Mouse (Mus musculus): ENCODE data around the gene Cyb5d1.
"Not testable (repeated sequence)": the region's sequence is repeated elsewhere in the genome, so short reads cannot be mapped to it uniquely, and the experiment has no call there.

Cyb5d1 gene

DNA sequence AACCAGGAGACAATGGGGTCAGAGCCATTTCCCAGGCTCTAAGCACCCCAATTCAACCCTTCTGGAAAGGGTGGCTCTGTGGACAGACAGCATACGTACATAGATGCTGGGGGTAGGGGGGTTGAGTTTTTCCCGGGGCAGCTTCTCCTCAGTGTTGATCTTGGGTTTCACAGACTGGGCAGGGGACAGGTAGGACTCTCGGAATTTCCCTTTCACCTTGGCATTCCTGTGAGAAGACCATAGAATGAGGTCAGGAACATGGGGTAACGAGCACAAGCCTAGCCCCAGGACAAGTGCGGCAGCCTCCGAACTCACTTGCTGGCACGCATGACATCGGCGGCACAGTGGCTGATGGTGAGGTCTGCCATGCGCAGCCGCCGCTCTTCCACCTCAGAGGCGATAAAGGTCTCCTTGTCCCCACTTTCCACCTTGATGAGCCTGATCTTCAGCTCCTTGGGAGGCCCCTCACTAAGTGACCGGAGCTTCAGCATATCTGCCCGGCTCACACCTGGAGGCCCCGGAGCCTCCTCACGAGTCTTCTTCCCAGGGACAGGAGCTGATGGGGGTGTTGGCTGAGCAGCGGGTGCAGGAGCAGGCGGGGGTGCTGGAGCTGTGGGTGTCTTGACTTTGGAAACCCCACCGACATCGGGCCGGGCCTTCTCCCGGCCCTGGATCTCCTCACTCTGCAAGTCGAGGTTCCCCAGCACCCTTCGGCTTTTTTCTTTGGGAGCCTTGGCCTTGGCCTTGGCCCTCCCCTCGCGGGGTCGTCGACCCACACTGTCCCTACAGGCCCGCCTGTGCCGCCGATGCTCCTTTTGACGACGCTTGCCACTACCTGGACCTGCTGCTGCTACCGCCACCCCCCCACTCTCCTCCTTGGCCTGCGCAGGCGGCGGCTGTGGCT lies 8.5 kb upstream of the Cyb5d1 start:
- DNase-seq (ENCODE audit: low spot score in 2 of 2), result no peak

DNA sequence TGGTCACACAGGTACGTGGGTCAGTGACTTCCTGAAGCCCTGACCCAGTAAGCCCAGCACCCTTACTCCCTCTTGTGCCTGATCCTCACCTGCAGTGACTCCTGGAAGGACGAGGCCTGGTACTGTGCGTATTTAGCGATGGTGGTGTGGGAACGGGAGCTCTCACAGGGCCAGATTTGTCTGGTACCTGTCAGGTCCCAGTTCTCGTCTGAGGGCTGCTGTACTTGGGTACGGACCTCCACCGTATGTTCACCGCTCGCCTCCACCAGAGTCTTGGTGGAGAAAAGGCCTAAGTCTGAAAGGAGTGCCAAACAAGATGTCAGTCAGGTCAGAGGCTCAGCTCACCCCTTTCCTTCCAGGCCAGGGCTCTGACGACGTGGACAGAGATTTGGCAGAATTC lies 6.6 kb upstream of the Cyb5d1 start:
- no peak for DNase-seq (ENCODE audit: low spot score in 2 of 2)

DNA sequence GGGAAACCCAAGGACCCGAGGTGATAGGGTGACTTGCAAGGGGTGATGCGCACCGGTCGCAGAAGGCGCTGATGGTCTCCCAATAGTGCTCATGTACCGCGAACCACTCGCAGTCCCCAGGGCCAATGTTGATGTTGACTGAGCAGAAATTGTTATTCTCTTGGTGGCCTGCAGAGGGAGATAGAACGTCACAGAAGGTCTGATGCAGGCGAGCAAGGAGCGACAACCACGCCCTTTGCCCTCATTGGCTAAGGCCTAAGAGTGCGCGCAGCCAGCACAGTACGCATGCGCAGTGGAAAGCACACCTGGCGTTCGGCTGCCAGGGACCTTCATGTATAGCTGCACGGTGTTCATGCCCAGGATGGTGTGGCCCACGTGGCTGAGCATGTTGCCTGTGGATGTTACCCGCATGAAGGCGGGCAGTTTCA lies 5.8 kb upstream of the Cyb5d1 start:
- DNase-seq (ENCODE audit: low spot score in 2 of 2), result peak; percentile 87 to 89

DNA sequence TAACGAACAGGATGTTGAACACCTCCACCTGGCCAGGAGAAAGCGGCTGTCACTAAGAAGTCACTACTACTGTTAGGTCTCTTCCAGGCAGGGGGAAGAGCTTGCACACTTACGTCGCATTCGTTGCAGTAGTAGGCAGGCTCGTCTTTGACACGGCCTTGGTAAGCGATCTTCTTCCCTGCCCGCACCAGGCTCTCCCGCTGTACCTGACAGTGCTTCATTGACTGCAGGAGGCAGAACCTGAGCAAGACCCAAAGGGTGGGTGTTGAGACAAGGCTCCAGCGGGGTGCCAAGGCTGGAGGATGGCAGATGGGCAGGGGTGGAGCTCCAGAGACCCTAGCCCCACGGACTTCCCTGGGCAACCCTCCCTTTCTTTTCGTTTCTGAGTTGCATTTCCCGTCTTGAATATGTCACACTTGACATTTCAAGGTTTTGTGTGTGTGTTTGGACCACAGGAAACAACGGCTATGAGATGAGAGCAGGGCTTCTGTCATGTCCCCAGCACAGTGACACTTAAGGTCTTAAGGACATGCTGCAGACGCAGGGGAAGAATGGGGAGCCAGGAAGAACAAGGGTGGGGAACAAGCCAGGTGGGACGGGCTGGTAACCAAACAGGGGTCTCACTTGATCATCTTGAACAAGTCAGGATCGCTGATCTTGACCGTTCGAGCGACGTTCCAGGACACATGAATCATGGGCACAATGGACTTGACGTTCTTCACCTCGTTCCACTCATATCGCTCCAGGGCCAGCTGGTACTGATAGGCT lies 4.8 kb upstream of the Cyb5d1 start:
- DNase-seq (ENCODE audit: low spot score in 2 of 2), result no peak

DNA sequence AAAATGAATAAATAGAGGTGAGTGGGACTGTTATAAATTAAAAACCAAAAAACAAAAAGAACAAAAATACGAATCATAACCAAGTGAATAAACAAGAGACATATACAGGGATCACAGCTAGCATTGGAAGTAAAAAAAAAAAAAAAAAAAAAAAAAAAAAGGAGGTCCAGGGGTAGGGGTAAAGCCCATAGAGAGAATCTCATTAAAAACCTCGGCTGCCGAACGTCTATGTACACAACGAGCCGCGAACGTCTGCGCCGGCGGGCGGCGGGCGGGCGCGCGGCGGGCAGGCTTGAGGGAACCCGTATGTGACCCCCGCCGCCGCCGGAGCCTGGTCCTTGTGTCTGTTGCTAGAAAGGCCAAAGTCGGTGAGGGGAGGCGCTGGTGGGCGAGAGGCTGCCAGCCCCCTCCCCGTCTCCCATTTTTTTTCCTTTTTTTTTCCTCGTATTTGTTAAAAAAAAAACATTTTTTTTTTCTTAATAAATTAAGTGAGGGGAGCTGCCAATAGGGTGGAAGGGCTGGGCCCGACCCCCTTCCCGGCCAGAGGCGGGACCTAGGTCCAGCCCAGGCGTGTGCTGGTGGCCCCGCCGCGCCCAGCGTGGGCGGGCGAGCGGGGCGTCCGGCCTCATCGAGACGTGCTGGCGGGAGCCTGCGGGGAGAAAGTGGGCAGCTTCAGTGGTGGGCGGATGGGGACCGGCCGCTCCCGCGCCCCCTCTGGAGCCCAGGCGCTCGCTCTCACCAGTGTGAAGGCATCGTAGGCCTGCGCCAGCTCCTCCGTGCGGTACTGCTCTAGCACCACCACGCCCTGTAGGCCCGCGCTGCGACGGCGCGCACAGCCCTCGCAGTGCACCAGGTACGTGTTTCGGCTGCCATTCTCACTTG lies 4.0 kb upstream of the Cyb5d1 start:
- no peak for DNase-seq (ENCODE audit: low spot score in 2 of 2)

DNA sequence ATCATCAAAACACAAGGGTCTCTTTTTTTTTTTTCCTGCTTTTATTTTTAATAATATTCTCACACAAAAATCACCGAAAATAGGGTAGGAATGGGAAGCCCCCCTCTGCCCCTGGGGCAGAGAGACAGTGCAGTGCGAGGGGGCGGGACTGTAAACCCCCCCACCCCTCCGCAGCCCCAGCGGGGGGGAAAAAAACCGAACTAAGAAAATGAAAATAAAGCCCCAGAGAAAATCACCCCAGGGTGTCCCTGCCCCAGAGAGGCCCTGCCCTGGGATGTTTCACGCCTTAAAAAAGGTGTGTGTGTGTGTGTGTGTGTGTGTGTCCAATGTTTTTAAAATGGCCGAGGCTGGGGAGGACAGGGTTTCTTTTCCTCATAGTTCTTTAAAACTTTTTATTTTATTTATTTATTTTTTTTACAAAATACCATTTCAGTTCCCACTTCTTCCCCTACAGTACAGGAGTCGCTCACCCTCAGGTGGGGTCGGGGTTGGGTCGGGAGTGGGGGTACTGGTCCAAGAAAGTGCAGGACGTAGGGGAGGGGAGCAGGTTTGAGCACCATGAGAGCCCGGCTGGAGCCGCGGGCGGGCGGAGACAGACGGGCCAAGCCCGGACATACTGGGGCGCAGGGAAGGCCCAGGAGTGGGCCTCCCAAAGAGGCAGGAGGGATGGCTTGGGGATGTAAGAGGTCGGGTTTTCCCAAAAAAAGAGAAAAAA lies 3.2 kb upstream of the Cyb5d1 start:
- DNase-seq (ENCODE audit: low spot score in 2 of 2), result no peak

DNA sequence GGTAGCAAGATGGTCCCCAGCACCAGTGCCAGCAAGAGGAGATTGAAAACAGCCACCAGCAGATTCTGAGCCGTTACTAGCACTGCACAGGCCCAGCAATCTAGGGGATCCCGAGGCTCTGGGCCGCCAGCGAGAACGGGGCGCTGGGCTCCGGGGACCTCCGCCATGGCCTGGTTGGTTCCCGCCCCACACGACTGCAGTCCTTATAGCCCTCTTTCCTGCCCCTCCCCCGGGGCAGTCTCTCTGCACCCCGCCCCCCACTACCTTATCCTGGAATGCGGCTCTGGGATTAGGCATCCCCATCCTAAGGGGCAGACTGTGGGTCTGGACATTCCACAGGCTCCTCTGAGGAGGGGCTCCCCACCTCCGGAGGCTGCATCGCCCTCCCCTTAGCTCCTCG lies 2.6 kb upstream of the Cyb5d1 start, which contains the start of gene Tmem88:
Gene Tmem88 (minus strand): TSS at position 176 of the 400 bp plus-strand sequence.
- no peak for DNase-seq (ENCODE audit: low spot score in 2 of 2)

DNA sequence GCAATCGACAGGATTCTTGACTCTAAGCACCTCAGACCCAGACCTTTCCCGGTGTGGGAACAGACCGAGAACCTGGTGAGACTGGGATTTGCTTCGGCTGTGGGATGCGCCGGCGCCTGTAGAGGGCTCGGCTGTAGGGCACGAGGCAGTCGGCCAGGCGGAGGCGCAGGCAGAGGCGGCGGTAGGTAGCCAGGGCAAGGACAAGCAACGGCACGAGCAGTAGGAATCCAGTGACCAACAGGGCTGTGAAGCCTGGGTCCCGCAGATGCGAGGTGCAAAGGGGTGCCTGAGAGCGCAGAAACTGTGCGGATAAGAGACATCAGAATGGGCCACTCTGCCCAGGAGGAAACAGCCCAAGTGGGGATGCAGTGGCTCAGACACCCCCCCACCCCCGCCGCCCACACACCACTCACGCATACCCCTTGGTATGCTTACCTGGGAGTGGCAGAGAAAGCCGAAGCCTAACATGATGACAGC lies 2.2 kb upstream of the Cyb5d1 start:
- DNase-seq (ENCODE audit: low spot score in 2 of 2), result no peak

DNA sequence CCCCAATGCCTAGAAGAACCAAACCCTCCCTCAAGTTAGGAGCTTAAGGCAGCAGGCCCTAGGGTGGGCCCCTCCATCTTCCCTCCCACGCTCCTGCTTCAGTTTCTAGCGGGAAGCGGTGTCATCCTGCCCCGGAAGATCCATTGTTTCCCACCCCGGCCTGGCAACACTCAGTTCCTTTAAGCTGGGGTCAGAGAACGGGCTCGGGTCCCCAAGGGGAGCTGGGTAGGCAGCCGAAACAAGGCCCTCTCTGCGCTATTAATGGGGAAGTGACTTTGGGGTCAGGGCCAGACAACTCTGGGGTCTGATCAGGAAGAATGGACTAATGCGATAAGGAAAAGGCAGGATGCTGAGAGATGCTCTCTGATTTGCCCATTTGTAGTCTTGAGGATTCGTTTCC lies 1.3 kb upstream of the Cyb5d1 start:
- DNase-seq (ENCODE audit: low spot score in 2 of 2), result peak in 1 of 2 experiments; percentile 12

DNA sequence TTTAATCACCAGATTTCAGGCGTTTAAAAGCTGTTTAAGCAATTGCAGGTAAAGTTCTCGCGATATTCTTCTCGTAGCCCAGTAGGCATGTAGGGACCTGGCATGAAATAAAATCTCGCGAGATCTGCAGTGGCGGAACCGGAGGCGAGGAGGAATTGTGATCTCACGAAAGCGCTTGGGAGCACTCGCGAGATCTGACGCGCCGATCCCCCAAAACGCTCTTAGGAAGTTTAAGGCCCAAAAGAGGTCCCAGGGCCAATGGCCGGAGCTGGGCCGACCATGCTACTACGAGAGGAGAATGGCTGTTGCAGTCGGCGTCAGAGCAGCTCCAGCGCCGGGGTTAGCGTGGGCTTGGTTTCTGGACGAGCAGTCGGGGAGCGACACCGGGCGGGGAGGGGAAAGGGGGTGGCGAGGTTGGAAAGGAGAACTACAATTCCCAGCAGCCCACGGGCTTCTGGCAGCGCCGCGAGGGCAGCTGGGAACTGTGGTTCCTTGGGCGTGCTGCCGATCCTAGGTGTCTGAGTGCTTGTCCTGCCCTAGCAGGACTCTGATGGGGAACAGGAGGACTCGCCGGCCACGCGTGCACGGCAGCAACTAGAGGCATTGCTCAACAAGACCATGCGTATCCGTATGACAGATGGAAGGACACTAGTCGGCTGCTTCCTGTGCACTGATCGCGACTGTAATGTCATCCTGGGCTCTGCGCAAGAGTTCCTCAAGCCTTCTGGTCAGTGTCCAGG lies 373 bp upstream of the Cyb5d1 start:
- peak; percentile 97 to 98 for DNase-seq (ENCODE audit: low spot score in 2 of 2)

DNA sequence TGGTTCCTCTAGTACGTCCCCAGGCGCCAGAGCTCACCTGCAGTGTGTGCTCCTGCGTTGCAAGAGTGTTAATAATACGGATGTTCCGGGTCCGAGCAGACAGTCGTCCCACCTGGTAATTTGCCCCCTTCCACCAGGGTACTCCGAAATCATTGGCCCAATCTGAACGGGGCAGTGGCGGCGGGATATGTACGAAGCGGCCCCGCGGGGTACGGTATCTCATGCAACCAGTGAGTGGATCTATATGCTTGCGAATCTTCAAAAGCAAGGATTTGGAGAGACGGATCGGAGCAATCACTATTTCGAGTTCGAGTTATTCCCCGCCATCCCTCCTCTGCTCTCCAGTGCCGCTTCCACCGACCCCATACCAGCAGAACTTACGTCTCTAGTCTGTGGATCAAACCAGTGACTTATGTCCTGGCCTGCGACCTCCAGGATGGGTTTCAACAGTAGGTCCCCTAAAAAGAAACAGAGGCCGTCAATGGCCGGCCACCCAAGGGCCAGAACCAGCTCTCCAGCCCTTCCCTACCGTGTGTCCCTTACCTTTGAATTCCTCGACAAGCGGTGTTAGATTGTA lies 752 bp downstream of the Cyb5d1 start:
- DNase-seq (ENCODE audit: low spot score in 2 of 2), result not testable (repeated sequence)

DNA sequence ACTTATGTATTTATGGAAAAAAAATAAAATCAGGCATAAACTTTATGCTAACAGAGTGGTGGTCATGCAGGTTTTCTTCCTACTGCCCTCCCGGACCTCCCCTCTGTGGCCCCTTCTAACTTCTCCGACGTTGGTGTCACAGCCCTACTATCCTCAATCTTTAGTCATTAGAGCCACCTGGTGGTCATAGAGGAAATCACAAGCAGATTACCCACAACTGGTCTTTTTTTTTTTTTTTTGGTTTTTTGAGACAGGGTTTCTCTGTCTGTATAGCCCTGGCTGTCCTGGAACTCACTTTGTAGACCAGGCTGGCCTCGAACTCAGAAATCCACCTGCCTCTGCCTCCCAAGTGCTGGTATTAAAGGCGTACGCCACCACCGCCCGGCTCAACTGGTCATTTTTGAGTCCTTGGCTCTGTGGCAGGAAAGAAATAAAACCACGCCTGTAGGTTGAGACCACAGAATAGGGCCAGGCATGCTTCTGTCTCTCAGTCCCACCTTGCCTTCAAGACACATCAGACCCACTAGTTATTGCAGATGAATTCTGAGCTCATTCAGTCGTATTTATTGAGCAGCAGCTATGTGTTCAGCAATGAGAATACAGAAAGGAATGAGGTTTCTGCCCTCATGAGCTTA lies 4.9 kb downstream of the Cyb5d1 start:
- DNase-seq (ENCODE audit: low spot score in 2 of 2), result peak; percentile 55 to 74

DNA sequence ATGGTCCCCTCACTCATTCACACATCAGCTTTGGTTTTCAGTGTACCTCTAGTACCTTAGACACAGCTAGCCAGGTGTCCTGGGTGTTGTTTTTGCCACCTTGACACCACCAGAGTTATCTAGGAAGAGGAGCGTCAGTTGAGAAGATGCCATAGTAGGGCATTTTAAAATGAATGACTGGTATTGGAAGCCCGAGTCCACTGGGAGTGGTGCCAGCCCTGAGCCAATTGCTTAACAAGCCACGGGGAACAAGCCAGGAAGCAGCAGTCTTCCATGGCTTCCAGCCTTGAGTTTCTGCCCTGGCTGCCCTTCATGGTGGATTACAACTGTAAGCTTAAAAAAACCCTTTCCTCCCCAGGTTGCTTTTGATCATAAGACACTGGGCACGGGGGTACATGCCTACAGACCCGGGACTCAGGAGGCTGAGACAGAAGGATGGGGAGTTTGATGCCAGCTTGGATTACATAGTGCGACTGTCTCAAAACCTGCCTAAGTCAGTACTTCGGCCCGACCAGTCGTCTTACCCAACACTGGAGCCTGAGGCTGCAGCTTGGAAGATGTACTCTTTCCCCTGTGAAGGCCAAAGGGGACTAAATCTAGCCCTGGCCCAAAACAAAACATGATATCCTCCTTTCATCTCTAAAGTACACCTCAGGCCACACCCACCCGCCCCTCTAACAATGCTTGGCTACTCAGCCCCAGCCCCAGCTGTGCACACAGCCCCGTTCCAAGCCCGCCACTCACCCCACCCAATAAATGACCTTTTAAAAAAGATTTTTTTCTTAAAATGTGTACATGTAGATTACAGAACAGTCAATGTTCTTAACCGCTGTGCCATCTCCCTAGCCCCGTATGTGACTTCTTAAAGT lies 5.7 kb downstream of the Cyb5d1 start:
- DNase-seq (ENCODE audit: low spot score in 2 of 2), result no peak

DNA sequence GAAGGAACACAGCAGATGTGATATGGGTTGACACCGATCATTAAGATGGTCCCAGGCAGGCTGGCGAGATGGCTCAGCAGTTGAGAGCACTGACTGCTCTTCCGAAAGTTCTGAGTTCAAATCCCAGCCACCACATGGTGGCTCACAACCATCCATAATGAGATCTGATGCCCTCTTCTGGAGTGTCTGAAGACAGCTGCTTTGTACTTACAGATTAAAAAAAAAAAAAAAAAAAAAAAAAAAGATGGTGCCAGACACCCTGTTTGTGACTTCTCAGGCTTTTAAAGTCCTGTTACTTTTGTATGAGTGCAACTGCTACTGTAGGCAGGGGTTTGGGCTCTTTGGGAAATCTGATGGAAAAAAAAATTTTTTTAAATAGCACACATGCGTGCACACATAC lies 6.8 kb downstream of the Cyb5d1 start:
- no peak for DNase-seq (ENCODE audit: low spot score in 2 of 2)

DNA sequence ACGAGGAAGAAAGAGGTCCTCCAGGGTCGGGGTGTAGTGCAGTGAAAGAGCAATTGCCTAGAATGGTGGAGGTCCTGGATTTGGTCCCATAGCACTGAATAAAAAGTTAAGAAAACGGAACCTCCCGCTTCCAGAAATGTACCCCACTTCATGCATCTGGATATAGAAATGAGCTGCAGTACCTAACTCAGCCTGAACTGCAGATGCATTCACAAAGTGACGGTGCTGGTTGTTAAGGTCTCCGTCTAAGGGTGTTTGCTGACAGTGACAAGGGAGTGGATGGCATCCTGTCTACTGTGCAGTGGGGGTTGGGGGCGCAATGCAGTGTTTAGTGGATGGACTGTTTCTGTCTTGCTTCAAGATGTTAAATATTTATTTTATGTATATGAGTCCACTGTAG lies 8.7 kb downstream of the Cyb5d1 start:
- no peak for DNase-seq (ENCODE audit: low spot score in 2 of 2)

DNA sequence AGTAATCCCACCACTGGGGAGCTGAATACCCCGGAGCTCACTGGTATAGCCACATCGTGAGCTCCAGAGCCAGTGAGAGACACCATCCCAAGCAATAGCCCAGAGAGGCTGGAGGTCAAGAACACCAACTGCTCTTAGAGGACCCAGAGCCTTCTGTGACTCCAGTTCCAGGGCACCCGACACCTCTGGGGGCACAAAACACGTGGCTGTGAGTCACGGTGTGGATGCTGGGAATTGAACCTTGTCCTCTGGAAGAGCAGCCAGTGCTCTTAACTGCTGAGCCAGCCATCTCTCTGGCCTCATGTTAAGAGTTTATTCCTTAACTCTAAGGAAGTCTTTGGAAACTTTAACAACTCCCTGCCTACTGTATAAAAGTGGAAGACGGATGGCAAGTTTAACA lies 10.5 kb downstream of the Cyb5d1 start:
- no peak for DNase-seq (ENCODE audit: low spot score in 2 of 2)

DNA sequence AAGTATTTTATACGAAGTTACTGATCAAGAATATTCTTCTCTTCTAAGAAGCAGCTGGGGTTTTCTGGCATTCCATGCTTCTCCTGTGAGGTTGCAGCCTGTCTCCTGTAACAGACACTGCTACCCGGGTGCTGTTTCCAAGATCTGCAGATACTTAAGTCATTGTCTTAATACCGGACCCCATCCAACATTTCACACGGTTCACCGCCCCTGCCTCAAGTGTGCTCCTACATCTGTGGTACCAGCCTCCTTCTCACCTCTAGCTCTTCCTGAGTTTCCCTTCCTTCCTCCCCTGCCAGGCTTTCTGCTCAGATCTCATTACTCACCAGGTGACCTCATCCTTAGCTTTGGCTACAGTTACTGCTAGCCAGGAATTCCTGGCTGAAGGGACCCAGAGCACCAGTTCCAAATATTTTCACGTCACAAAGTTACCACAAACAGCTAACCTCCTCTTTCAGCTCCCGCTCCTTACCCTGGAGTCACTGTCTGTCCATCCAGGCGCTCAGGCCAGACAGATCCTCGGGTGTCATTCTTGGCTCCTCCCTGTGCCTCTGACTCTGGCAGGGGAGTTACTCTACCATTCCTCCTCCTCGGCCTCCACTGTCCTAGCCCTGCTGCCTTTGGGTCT lies 12.8 kb downstream of the Cyb5d1 start:
- DNase-seq (ENCODE audit: low spot score in 2 of 2), result no peak

DNA sequence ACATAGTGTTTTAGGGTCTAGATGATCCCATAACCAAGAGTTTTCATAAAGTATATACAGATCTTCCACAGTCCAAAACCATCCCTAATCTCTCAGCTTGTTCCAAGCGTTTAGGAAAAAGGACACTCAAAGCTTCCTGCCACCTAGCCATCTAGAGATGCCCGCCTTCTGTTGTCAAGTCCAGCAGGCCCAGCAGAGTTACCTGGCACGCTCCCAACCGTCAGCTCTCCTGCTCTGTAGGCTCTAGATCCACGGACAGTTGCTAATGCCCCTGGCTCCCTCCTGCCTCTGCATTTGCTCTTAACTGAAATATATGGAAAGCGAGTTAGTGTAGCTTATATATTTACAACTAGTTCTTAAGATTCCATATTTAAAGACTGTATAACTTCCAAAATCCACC lies 14.1 kb downstream of the Cyb5d1 start:
- no peak for DNase-seq (ENCODE audit: low spot score in 2 of 2)
